10 mouse cellular contexts compared by ENCODE assay signal in genomic region chr10:76903099-76903498, GRCm38 (mm10). TPM values are rescaled to one million over a fixed set of nuclear protein-coding genes. Genes with fewer than 3 reads are reported as not detected.
DNase-seq lines count a peak whose midpoint lies in the region; ATAC-seq and TF ChIP-seq lines count a peak whose summit lies in the region.
"Had no signal": no experiment of that assay in that cellular context is flagged by ENCODE, and none has a peak within 500 bp of the region (broad histone marks: within the 10 kb centered on the region; RNA-seq: fewer than 3 reads in every experiment).

No protein-coding gene starts in this region.

- ATAC-seq in heart, embryonic 11.5 days (replicated peaks; ENCODE audit: insufficient number of reproducible peaks, low FRiP score, low TSS enrichment) = no peak
- peak; percentile 48 for ATAC-seq in intestine, embryonic 16.5 days

- H3K9ac ChIP-seq in heart, embryonic 11.5 days (ENCODE audit: low read depth, low read length) = no peak overlapping the region
- H3K9ac ChIP-seq in intestine, embryonic 16.5 days (ENCODE audit: low read depth, low read length) = no peak overlapping the region

- H3K9me3 ChIP-seq in heart, embryonic 11.5 days (replicated peaks; ENCODE audit: control insufficient read depth, low read length) = no peaks in the 10 kb centered on the region
- no peaks in the 10 kb centered on the region for H3K9me3 ChIP-seq in intestine, embryonic 16.5 days (ENCODE audit: control insufficient read depth, low read length)

- H3K36me3 ChIP-seq in heart, embryonic 11.5 days (ENCODE audit: control insufficient read depth, insufficient read depth, low read length) = no peaks in the 10 kb centered on the region
- no peaks in the 10 kb centered on the region for H3K36me3 ChIP-seq in intestine, embryonic 16.5 days (ENCODE audit: control insufficient read depth, insufficient read depth, low read length)
- H3K36me3 ChIP-seq in thymus, adult 2 months (ENCODE audit: control insufficient read depth, insufficient read depth, low read length) = no peaks in the 10 kb centered on the region

- H3K4me2 ChIP-seq in heart, embryonic 11.5 days = no peak overlapping the region
- H3K4me2 ChIP-seq in intestine, embryonic 16.5 days (ENCODE audit: low read depth, low read length) = no peak overlapping the region

- H3K4me1 ChIP-seq in heart, embryonic 11.5 days (ENCODE audit: control insufficient read depth, insufficient read depth, low read length) = peaks cover 6% of the 10 kb centered on the region; the same call in 1 of the 2 replicates
- peaks cover 25% of the 10 kb centered on the region for H3K4me1 ChIP-seq in intestine, embryonic 16.5 days (ENCODE audit: control insufficient read depth, insufficient read depth, low read length)
- H3K4me1 ChIP-seq in thymus, adult 2 months (replicated peaks; ENCODE audit: control insufficient read depth, insufficient read depth, low read length) = peaks cover 12% of the 10 kb centered on the region

- no peak for TF ChIP-seq POLR2A in thymus, adult 2 months (IDR thresholded peaks at IDR 0.05; ENCODE audit: control insufficient read depth, extremely low read depth, insufficient read depth, low read length, poor library complexity)

- no peak overlapping the region for H3K4me3 ChIP-seq in heart, embryonic 11.5 days (ENCODE audit: low read depth, low read length)
- H3K4me3 ChIP-seq in intestine, embryonic 16.5 days (ENCODE audit: low read length) = no peak overlapping the region
- no peak overlapping the region for H3K4me3 ChIP-seq in thymus, adult 2 months (ENCODE audit: control insufficient read depth, insufficient read depth, low read length)

- DNase-seq in heart, adult 18-20 months = peak; percentile 29 to 52
- peak; percentile 91 for DNase-seq in 3T3-L1 (ENCODE audit: low read depth, low spot score)
- peak; percentile 90 for DNase-seq in NIH3T3 (ENCODE audit: low read depth)
- DNase-seq in embryo, embryonic 10 days (ENCODE audit: low spot score) = no peak
- no peak for DNase-seq in frontal cortex, postnatal 10 days (ENCODE audit: low spot score in 2 of 2)
- no peak for DNase-seq in thymus, adult 2 months
- DNase-seq: layer of hippocampus, adult 9-11 months; thymus, postnatal 25 days had no signal

- no peak overlapping the region for H3K27ac ChIP-seq in heart, embryonic 11.5 days (ENCODE audit: low read depth, low read length)
- H3K27ac ChIP-seq in intestine, embryonic 16.5 days (ENCODE audit: low read length) = peak overlapping the region; percentile 36
- no peak overlapping the region for H3K27ac ChIP-seq in thymus, adult 2 months (ENCODE audit: control insufficient read depth, insufficient read depth, low read length)

- no peak for TF ChIP-seq CTCF in thymus, adult 2 months (IDR thresholded peaks at IDR 0.05; ENCODE audit: borderline replicate concordance, control insufficient read depth, extremely low read depth, insufficient read depth, low read length, poor library complexity)

- WGBS in heart, embryonic 11.5 days (ENCODE audit: insufficient replicate concordance) = 80% methylated on average over 3 of the region's 3 CpGs
- 59% methylated on average over 3 of the region's 3 CpGs for WGBS in intestine, embryonic 16.5 days
- 89% methylated on average over 3 of the region's 3 CpGs for WGBS in thymus, adult 2 months

- H3K27me3 ChIP-seq in heart, embryonic 11.5 days (ENCODE audit: control insufficient read depth, insufficient read depth, low read length) = no peaks in the 10 kb centered on the region
- H3K27me3 ChIP-seq in intestine, embryonic 16.5 days (replicated peaks; ENCODE audit: control insufficient read depth, insufficient read depth, low read length) = no peaks in the 10 kb centered on the region
- H3K27me3 ChIP-seq in thymus, adult 2 months (ENCODE audit: control insufficient read depth, insufficient read depth, low read length) = no peaks in the 10 kb centered on the region

RNA-seq across cellular contexts. Expression of gene Pcbp3, which starts 58.6 kb away (rescaled TPM):
- 1 to 10 TPM; 2.3 to 2.7 TPM for total RNA-seq in heart, adult 18-20 months (2021)
- polyA plus RNA-seq in heart, embryonic 11.5 days (2014; fragmentation: Nextera tagmentation; extraction: Ambion mirVana) = 6.6 and 6.9 TPM in 2 replicates
- 42.1 and 44.1 TPM in 2 replicates for polyA plus RNA-seq in intestine, embryonic 16.5 days (2015; fragmentation: Nextera tagmentation; extraction: Ambion mirVana)
- 12.7 and 18.6 TPM in 2 replicates for polyA plus RNA-seq in thymus, adult 2 months (2012; rRNA removed)

Comparison
In these comparisons a context has a peak if more than half of its experiments do, and no peak if none do; other contexts are left out.
1. DNase-seq: peak in heart, adult 18-20 months (2 of 2), 3T3-L1 (single experiment) and NIH3T3 (single experiment); none in embryo, embryonic 10 days (single experiment), frontal cortex, postnatal 10 days (0 of 2) and thymus, adult 2 months (single experiment).